Mouse (Mus musculus) spleen, adult 2 months (tissue): ENCODE measurements around the gene Cdkn2c.

Experiments
- CTCF ChIP-seq: fragments of 200-500 bp; IDR thresholded peaks from 2 replicates; pipeline ENCODE4 v1.5.1; 2011; ENCODE audit warnings: mild to moderate bottlenecking, inconsistent platforms; ENCODE audit not compliant: insufficient read depth, insufficient read length, insufficient replicate concordance; ENCODE audit errors: extremely low read depth
- POLR2A ChIP-seq: fragments of 200-500 bp; IDR thresholded peaks from 2 replicates; pipeline ENCODE4 v1.6.1; 2011; ENCODE audit warnings: low read depth, low read length, inconsistent platforms

- no peak for TF ChIP-seq POLR2A
- TF ChIP-seq CTCF = no peak
Observed at GRCm38 (mm10) chr4:109653251-109653650, 13.7 kb downstream of the Cdkn2c start.
